Mouse (Mus musculus) olfactory bulb, adult 2 months (tissue): ENCODE measurements around the gene Chka.

Experiments used
- CTCF ChIP-seq: fragments of 200-500 bp; IDR thresholded peaks from 2 replicates; pipeline ENCODE4 v1.5.1; 2012; ENCODE audit warnings: low read depth, mild to moderate bottlenecking, low read length, moderate library complexity; ENCODE audit not compliant: insufficient read depth
- POLR2A ChIP-seq: fragments of 200-500 bp; IDR thresholded peaks from 2 replicates; pipeline ENCODE4 v1.6.1; 2012; ENCODE audit warnings: mild to moderate bottlenecking, low read depth, low read length, moderate library complexity; ENCODE audit not compliant: insufficient read depth

DNA sequence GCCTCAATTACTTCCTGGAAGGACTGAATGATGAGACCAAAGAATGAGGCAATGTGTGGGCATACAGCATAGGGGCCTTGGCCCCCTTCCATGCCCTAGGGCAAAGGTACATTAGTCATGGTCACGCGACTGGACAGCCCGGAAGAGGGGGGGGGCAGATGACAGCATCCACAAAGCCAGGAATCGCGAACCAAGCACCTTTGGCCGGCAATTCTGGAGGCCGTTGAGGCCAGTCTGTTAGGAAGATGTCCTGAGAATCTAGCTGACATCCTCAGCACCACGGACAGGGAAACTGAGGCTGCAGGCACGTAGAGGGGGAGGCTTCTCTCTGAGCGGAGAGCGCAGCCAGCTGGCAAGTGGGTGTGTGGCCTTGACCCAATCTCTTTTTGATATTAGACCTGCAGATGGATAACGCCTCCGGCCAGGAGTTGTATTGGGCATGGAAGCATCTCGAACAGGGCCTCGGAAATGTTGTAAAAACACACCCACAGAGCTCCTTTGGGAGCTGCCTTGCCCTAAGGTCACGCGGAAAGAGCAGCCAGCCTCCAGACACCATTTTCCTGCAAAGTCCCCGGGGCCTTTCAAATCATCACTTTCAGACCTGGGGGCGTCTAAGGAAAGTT is 615 bp upstream of the Chka start:
- TF ChIP-seq POLR2A (no peak), CTCF (no peak)
